Comparison of ENCODE assay signal across 23 mouse cellular contexts in genomic region chr9:72746278-72746677, GRCm38 (mm10).
"Had no signal": no experiment of that assay in that cellular context is flagged by ENCODE, and none has a peak within 500 bp of the region (broad histone marks: within the 10 kb centered on the region; RNA-seq: fewer than 3 reads in every experiment).

No protein-coding gene starts in this region.

- H3K9me3 ChIP-seq: heart, embryonic 13.5 days; heart, embryonic 15.5 days; hindbrain, embryonic 13.5 days; hindbrain, embryonic 15.5 days; intestine, embryonic 15.5 days; limb, embryonic 13.5 days; limb, embryonic 15.5 days; liver, embryonic 12.5 days had no signal

- H3K4me1 ChIP-seq: heart, embryonic 13.5 days; heart, embryonic 15.5 days; hindbrain, embryonic 13.5 days; hindbrain, embryonic 15.5 days; intestine, embryonic 15.5 days; limb, embryonic 13.5 days; liver, embryonic 12.5 days had no signal

- H3K4me2 ChIP-seq: heart, embryonic 11.5 days; heart, embryonic 13.5 days; heart, embryonic 15.5 days; hindbrain, embryonic 13.5 days; hindbrain, embryonic 15.5 days; intestine, embryonic 15.5 days; limb, embryonic 13.5 days; limb, embryonic 15.5 days; liver, embryonic 12.5 days had no signal

- ATAC-seq: hindbrain, postnatal 0 days; intestine, embryonic 15.5 days; intestine, postnatal 0 days; liver, embryonic 12.5 days had no signal

- H3K9ac ChIP-seq: heart, embryonic 13.5 days; heart, embryonic 15.5 days; hindbrain, embryonic 13.5 days; hindbrain, embryonic 15.5 days; intestine, embryonic 15.5 days; limb, embryonic 13.5 days; limb, embryonic 15.5 days; liver, embryonic 12.5 days; liver, embryonic 14.5 days had no signal

- H3K27me3 ChIP-seq: heart, embryonic 13.5 days; heart, embryonic 15.5 days; hindbrain, embryonic 13.5 days; hindbrain, embryonic 15.5 days; intestine, embryonic 15.5 days; limb, embryonic 13.5 days; limb, embryonic 15.5 days; liver, embryonic 12.5 days had no signal

- H3K27ac ChIP-seq: heart, embryonic 13.5 days; heart, embryonic 15.5 days; hindbrain, embryonic 13.5 days; hindbrain, embryonic 15.5 days; hindbrain, postnatal 0 days; intestine, embryonic 15.5 days; limb, embryonic 13.5 days; limb, embryonic 15.5 days; liver, embryonic 12.5 days; liver, embryonic 14.5 days had no signal

- DNase-seq: gastrocnemius, adult 2 months; gastrocnemius, postnatal 10 days; gastrocnemius, postnatal 25 days; heart, adult 18-20 months; heart, postnatal 14 days; heart, postnatal 36 days; kidney, adult 18-20 months; kidney, adult 8-10 months; kidney, postnatal 10 days; kidney, postnatal 36 days; left cerebral cortex, postnatal 4 days had no signal

- H3K4me3 ChIP-seq: gastrocnemius, adult 2 months; heart, embryonic 13.5 days; heart, embryonic 15.5 days; hindbrain, embryonic 13.5 days; hindbrain, embryonic 15.5 days; intestine, embryonic 15.5 days; limb, embryonic 13.5 days; limb, embryonic 15.5 days; liver, embryonic 12.5 days had no signal
